Mouse (Mus musculus): ENCODE measurements at regions not wholly inside any gene's neighbourhood (a gene's known extent, or its start where the extent isn't known, plus 50 kb on each side); places are given as distances from the start of the nearest gene placed in this dataset.
"Not testable (repeated sequence)": the region's sequence is repeated elsewhere in the genome, so short reads cannot be mapped to it uniquely, and the experiment has no call there.

DNA sequence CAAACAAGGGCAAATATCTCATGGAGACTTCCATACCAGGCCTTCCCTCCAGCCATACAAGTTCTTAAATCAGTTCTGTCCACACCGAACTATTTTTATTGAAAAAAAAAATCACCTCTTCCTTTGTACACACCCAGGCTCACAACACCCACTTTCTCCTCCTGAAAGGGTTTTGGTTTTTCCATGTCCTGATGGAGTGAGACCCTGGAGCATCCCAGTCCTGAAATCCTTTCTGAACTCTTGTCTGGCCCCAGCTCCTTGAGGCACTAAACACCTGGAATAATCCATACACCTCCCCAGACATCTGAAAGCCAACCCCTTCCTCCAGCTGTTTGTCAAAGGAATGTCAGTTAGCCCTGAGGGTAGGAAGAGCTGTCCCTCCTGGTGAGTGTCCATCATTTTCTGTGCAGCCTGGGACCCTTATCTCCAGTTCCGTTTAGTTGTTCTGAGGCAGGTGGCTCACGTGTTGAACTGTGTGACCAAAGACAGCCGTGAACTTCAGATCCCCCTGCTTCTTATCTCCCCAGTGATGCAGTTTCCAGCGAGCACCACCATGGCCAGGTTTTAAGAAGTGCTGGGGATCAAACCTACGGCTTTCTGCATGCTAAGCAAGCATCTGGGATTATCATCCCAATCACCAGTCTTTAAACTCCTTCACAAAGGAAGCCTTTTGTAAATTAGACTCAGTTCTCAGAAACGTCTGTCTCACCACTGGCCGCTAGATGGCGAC lies 101.4 kb downstream of the Gm15319 start:
- not testable (repeated sequence) for H3K9me3 ChIP-seq; H3K36me3 ChIP-seq (replicated peaks); H3K4me3 ChIP-seq; DNase-seq (ENCODE audit: low spot score); H3K27ac ChIP-seq (replicated peaks); H3K27me3 ChIP-seq (replicated peaks; ENCODE audit: low read depth, poor library complexity, severe bottlenecking); H3K4me1 ChIP-seq
- 50% methylated on average over 8 of the region's 9 CpGs for WGBS

DNA sequence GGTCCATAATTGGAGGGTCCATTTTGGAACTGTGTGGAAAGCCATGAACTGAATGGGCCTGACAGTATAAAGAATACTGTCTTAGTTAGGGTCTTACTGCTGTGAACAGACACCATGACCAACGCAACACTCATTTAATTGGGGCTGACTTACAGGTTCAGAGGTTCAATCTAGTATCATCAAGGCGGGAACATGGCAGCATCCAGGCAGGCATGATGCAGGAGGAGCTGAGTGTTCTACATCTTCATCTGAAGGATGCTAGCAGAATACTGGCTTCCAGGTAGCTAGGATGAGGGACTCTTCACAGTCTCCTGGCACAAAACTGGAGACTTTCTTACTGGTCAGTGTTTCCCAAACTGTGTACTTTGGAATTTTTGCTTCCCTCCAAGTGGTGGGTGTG lies 102.0 kb downstream of the Gm15319 start:
- H3K9me3 ChIP-seq; H3K27me3 ChIP-seq (replicated peaks; ENCODE audit: low read depth, poor library complexity, severe bottlenecking); H3K4me1 ChIP-seq; H3K36me3 ChIP-seq (replicated peaks); H3K27ac ChIP-seq (replicated peaks); DNase-seq (ENCODE audit: low spot score); H3K4me3 ChIP-seq: not testable (repeated sequence)
- WGBS, result 88% methylated on average over 2 of the region's 2 CpGs

DNA sequence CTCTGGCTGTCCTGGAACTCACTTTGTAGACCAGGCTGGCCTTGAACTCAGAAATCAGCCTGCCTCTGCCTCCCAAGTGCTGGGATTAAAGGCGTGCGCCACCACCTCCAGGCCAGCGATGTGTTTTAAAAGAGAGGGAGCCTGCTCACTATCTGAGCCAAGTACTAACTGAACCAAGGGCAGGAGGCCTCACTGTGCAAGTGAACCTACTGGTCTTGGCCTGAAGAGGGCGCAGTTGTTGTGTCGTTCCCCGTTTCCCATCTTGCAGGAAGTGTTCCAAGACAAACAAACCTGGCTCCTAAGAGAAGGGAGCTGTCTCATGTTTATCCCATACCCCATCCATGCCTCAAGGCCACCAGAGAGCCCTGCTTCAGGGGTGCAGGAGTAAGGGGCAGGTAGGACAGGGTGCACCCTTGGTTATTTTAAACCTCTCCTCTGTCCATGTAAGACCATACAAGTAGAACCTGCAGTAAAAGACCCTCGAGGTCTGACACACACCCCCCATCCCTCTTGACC lies 102.8 kb downstream of the Gm15319 start:
- H3K4me3 ChIP-seq; H3K4me1 ChIP-seq; H3K36me3 ChIP-seq (replicated peaks); H3K9me3 ChIP-seq; H3K27me3 ChIP-seq (replicated peaks; ENCODE audit: low read depth, poor library complexity, severe bottlenecking); H3K27ac ChIP-seq (replicated peaks); DNase-seq (ENCODE audit: low spot score): not testable (repeated sequence)
- 70% methylated on average over 7 of the region's 7 CpGs for WGBS

DNA sequence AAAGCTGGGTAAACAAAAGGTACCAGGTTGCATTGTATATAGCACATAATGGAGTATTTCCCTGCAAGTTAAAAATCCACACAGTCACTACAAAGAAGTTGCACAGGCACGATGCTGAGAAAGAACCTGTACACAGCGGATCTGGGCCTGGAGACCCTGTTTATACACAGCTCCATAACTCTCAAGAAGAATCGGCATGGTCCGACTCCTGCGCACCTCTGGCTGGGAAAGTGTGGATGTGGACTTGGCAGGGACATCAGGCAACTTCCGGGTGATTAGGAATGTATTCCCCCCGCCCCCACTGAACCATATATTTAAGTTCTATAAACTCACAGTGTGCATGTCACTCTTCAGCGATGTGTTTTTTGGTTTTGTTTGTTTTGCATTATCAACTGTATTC lies 103.3 kb downstream of the Gm15319 start:
- 86% methylated on average over 8 of the region's 8 CpGs for WGBS
- H3K4me1 ChIP-seq; H3K27me3 ChIP-seq (replicated peaks; ENCODE audit: low read depth, poor library complexity, severe bottlenecking); H3K9me3 ChIP-seq; H3K36me3 ChIP-seq (replicated peaks); DNase-seq (ENCODE audit: low spot score); H3K27ac ChIP-seq (replicated peaks); H3K4me3 ChIP-seq: not testable (repeated sequence)

Data from embryonic facial prominence, embryonic 10.5 days (tissue).